Mouse (Mus musculus): ENCODE results near the gene Fcamr. TPM values are rescaled to one million over a fixed set of nuclear protein-coding genes. Genes with fewer than 3 reads are reported as not detected.

Gene Fcamr
- total RNA-seq, 2 experiments from 2014 or later = not detected

GRCm38 (mm10) chr1:130840599-130841379 is 40.1 kb downstream of the Fcamr start:
- intact Hi-C loops (cut with DNase I; ENCODE audit: low total_unique reads) = no loop called here
- no peak for DNase-seq

GRCm38 (mm10) chr1:130841621-130842020 is 40.9 kb downstream of the Fcamr start:
- intact Hi-C loops (cut with DNase I; ENCODE audit: low total_unique reads) = no loop called here
- DNase-seq = no peak

GRCm38 (mm10) chr1:130844516-130844915 is 43.8 kb downstream of the Fcamr start:
- DNase-seq = no peak
- intact Hi-C loops (cut with DNase I; ENCODE audit: low total_unique reads) = no loop called here

- no peak for DNase-seq
- intact Hi-C loops (cut with DNase I; ENCODE audit: low total_unique reads) = no loop called here
These were observed 49.0 kb downstream of the Fcamr start for GRCm38 (mm10) chr1:130849530-130850214.

- DNase-seq = no peak
These were observed 49.7 kb downstream of the Fcamr start for GRCm38 (mm10) chr1:130850405-130850804.

GRCm38 (mm10) chr1:130854819-130855218 is 54.1 kb downstream of the Fcamr start:
- intact Hi-C loops (cut with DNase I; ENCODE audit: low total_unique reads) = no loop called here
- DNase-seq = no peak

More at GRCm38 (mm10) chr1:130850405-130850804, 49.7 kb downstream of the Fcamr start:
- intact Hi-C loops (cut with DNase I; ENCODE audit: low total_unique reads) = no loop called here

GRCm38 (mm10) chr1:130855723-130856122 is 55.0 kb downstream of the Fcamr start:
- intact Hi-C loops (cut with DNase I; ENCODE audit: low total_unique reads) = no loop called here
- DNase-seq = no peak

- intact Hi-C loops (cut with DNase I; ENCODE audit: low total_unique reads) = no loop called here
- DNase-seq = no peak
These were observed 56.8 kb downstream of the Fcamr start for GRCm38 (mm10) chr1:130857456-130857855.

- DNase-seq = no peak
- intact Hi-C loops (cut with DNase I; ENCODE audit: low total_unique reads) = no loop called here
These were observed 63.5 kb downstream of the Fcamr start for GRCm38 (mm10) chr1:130864238-130864637.

Other genes with a start within 250 kb of the Fcamr start
- gene Zp3r, start 171.3 kb upstream of the Fcamr start, total RNA-seq (2021) = not detected
- not detected for gene C4bp, start 139.3 kb upstream of the Fcamr start, total RNA-seq (2021)
- gene Gm29427, start 85.1 kb upstream of the Fcamr start, total RNA-seq (2021) = under 1 TPM in 1 of 2 experiments, not detected in 1; 0.16 TPM
- gene Yod1, start 83.6 kb upstream of the Fcamr start, total RNA-seq (2021) = 1 to 10 TPM; 3.3 to 3.7 TPM
- 10 to 100 TPM in 1 of 2 experiments, 1 to 10 TPM in 1; 10.0 to 10.7 TPM for gene Pfkfb2, start 71.6 kb upstream of the Fcamr start, total RNA-seq (2021)
- gene AA986860, start 68.9 kb upstream of the Fcamr start, total RNA-seq (2021) = under 1 TPM; 0.44 to 0.49 TPM
- gene Pigr, start 25.8 kb downstream of the Fcamr start, total RNA-seq (2021) = not detected
- gene Fcmr, start 64.8 kb downstream of the Fcamr start, total RNA-seq (2021) = not detected
- gene Il24, start 86.6 kb downstream of the Fcamr start, total RNA-seq (2021) = not detected
- gene Il20, start 110.5 kb downstream of the Fcamr start, total RNA-seq (2021) = not detected
- not detected for gene Il19, start 139.2 kb downstream of the Fcamr start, total RNA-seq (2021)
- gene Il10, start 218.9 kb downstream of the Fcamr start, total RNA-seq (2021) = not detected

All from gastrocnemius, postnatal 14 days (tissue).